Mouse (Mus musculus) ES-Bruce4 (cell line): ENCODE data around the gene Hist1h3g.

Experiments used
- CTCF ChIP-seq: IDR thresholded peaks from one replicate; pipeline ENCODE4 v1.8.1; 2011; ENCODE audit warnings: low read depth, low read length
- POLR2A ChIP-seq: IDR thresholded peaks from one replicate; pipeline ENCODE4 v1.8.1; 2011; ENCODE audit warnings: low read length; ENCODE audit not compliant: insufficient read depth

GRCm38 (mm10) chr13:23541497-23541896 is 6.3 kb downstream of the Hist1h3g start:
- TF ChIP-seq CTCF (no peak), POLR2A (no peak)
